Mouse (Mus musculus) left cerebral cortex, postnatal 4 days (tissue): ENCODE measurements around the gene Usp34. TPM values are rescaled to one million over a fixed set of nuclear protein-coding genes. Genes with fewer than 3 reads are reported as not detected.
A peak's percentile ranks its signal among the peaks of the same experiment; 100 is the strongest.
"Not testable (repeated sequence)": the region's sequence is repeated elsewhere in the genome, so short reads cannot be mapped to it uniquely, and the experiment has no call there.

Experiments
- DNase-seq: peaks from one replicate; pipeline ENCODE4 v3.0.0-alpha.2; 2022
- intact Hi-C: fragments of 180-260 bp; cut with DNase I; formaldehyde crosslinking; loops from one replicate; pipeline ENCODE4 v1.15.1; 2025
- microRNA-seq: library from miRNA; unstranded; fragments of <30 nt; microRNA quantifications from one replicate; pipeline ENCODE4 v1.2.0, GENCODE M21; 2022
- total RNA-seq, 2 experiments: library from RNA; stranded (reverse); gene quantifications; 2 replicates each; pipeline ENCODE4 v1.2.3; 2021

The Usp34 gene
- total RNA-seq, 2 experiments from 2014 or later: 138 to 139 TPM

DNA sequence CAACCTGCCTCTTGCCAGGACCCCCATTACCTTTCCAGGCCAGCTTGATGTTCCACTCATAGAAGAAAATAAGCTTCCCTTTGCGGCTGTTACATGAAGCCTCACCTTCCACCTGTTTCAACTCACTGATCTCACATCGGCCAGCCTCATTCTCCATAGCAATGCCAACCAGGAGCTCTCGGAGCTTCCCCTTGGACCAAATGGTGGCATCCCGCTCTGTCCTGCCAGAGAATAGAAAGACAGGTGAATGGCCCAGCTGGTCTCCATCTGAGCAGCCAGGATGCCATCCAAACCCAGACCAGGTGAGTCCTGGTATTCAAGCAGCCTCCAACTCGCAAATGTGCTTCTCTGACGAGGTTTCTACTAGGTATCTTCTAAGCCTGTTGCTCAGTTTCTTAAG lies 190.0 kb downstream of the Usp34 start:
- intact Hi-C loops: loop anchor here (5.0 kb wide), 1 partner anchor 71 kb away; no protein-coding TSS in a partner anchor
- DNase-seq: no peak

- peak; percentile 87 for DNase-seq
- intact Hi-C loops: loop anchor here (5.0 kb wide), 1 partner anchor 70 kb away; no protein-coding TSS in a partner anchor
Observed at GRCm38 (mm10) chr11:23497335-23497717, 190.6 kb downstream of the Usp34 start.

- intact Hi-C loops: loop anchor here (5.0 kb wide), 1 partner anchor 69 kb away; no protein-coding TSS in a partner anchor
- DNase-seq: peak; percentile 99
Observed at GRCm38 (mm10) chr11:23497718-23498509, 191.2 kb downstream of the Usp34 start, which contains the start of gene Ahsa2. Ahsa2 (minus strand) TSS chr11:23498030.

GRCm38 (mm10) chr11:23498609-23499008 lies 191.9 kb downstream of the Usp34 start:
- intact Hi-C loops: loop anchor here (5.0 kb wide), 1 partner anchor 69 kb away; no protein-coding TSS in a partner anchor

GRCm38 (mm10) chr11:23504801-23505200 lies 198.1 kb downstream of the Usp34 start:
- DNase-seq, intact Hi-C loops: not testable (repeated sequence)

More at GRCm38 (mm10) chr11:23498609-23499008, 191.9 kb downstream of the Usp34 start:
- DNase-seq: no peak

DNA sequence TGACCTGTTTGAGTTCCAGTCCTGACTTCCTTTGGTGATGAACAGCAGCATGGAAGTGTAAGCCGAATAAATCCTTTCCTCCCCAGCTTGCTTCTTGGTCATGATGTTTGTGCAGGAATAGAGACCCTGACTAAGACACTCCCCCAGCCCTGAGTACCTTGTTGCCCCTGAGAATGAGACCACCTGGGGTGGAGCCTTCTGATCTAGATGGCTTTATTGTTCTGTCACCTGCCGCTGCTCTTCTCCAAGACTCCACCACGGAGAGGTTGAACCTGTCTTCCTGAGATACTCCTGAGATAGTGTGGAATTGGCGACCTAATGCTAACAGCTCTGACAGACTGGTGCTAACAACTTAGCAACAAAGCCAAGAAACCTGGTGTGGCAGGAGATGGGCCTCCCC lies 208.1 kb downstream of the Usp34 start:
- DNase-seq, intact Hi-C loops: not testable (repeated sequence)

GRCm38 (mm10) chr11:23515315-23515714 lies 208.6 kb downstream of the Usp34 start:
- DNase-seq: no peak
- intact Hi-C loops: no loop called here

GRCm38 (mm10) chr11:23518981-23519380 lies 212.3 kb downstream of the Usp34 start:
- intact Hi-C loops: no loop called here
- DNase-seq: no peak

DNA sequence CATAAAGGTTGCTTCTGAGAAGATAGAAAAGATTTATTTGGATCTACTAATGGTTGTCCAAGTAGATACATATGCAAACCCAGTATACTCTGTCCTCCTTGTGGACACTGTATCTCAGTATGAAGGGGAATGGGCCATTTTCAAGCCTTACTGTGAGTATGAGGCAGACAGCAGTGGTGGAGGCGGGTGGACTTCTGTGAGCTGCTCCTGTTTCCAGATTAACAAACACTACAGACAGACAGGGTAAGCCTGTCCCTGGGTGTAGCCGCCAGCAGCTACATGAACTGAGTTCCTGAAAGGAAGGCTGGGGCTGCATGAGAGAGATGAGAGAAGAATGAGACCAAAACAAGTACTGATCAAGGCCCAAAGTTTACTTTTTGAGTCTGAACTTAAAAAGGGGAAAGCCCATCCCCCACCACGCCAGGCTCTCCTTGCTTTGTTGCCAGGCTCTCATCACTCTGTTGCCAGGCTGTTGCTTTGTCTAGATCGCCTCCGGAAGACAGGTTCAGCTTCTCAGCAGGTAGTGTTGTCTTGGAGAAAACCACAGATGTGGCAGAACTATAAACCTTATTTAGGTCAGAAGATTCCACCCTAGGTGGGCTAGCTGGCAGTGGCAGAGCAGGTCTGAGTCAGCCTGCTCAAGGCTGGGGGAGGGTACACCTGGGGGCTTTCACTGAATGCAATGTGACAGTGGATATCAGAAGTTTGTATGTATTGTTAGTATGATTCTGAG lies 213.9 kb downstream of the Usp34 start, which contains the start of gene 1700093K21Rik:
1700093K21Rik (minus strand) TSS at position 683 of the 733 bp plus-strand sequence.
- intact Hi-C loops: no loop called here
- no peak for DNase-seq

- no peak for DNase-seq
Observed at GRCm38 (mm10) chr11:23537446-23537845, 230.8 kb downstream of the Usp34 start.

More at GRCm38 (mm10) chr11:23537446-23537845, 230.8 kb downstream of the Usp34 start:
- intact Hi-C loops: no loop called here

Small RNAs within 50 kb of the gene (microRNA-seq; reads per million reads assigned to microRNA genes)
- gene Gm47279: not detected

Other genes starting within 250 kb of the Usp34 start
- gene Xpo1, start 50.9 kb upstream of the Usp34 start, total RNA-seq: 100 to 1,000 TPM; 122 to 123 TPM
- 100 to 1,000 TPM; 105 to 114 TPM for gene Ahsa2, start 191.1 kb downstream of the Usp34 start, total RNA-seq
- gene 1700093K21Rik, start 214.3 kb downstream of the Usp34 start, total RNA-seq: under 1 TPM in 1 of 2 experiments, not detected in 1; 0.40 TPM